Mouse (Mus musculus) liver, embryonic 18 days (tissue): Measurements from ENCODE around the gene Aldh3a2. TPM values are rescaled to one million over a fixed set of nuclear protein-coding genes. Genes with fewer than 3 reads are reported as not detected.

Experiments
- polyA plus RNA-seq: library from polyadenylated mRNA; depleted of rRNA; stranded (reverse); fragments of >200 nt; gene quantifications from 2 replicates; pipeline ENCODE4 v1.2.3, GENCODE M21; 2012; rRNA removed

Aldh3a2 gene
- 65.0 and 87.3 TPM in 2 replicates for polyA plus RNA-seq

DNA sequence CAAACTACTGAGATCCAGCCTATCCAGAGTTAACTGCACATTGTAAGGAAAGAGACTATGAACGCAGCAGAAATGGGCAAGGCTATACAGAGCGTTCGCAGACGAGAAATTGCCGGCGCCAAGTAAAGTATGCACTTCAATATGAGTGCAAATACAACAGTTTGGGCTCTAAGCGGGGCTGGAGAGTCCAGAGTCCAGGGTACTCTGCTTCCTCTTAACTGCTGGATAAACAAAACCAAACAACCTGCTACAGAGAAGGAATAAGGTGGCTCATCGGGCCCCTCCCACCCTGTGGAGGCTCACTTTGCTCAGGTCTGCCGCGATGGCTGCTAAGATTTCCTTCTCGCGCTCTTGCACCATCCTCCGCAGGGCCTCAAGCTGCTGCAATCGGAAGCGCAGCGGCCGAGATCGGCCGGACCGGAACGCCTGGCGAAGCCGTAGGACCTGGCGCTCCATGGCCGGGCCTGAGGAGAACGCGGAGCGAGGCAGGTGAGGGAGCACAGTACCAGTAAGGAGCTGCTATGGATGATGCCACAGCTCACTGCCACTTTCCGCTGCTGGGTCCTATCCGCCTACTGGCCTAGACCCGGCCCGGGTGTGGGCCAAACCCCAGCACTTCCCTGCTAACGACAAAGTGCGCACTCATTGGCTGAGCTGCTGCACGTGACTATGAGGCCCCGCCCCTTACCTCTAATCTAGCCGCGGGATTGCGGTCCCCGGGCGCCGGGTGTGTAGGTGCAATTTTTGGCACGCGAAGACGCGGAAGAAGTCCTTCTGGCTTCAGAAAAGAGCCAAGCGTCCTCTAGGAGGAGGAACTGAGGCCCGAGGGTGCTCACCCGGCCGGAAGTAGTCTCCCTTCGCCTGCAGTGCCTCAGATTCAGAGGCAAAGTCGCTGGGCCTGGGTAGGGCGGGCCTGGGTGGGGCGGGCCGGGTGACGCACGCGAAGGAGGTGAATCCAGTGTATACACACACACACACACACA is at the start of gene Aldh3a2:
Gene Aldh3a2 (minus strand): TSS at position 914 of the 983 bp plus-strand sequence.

DNA sequence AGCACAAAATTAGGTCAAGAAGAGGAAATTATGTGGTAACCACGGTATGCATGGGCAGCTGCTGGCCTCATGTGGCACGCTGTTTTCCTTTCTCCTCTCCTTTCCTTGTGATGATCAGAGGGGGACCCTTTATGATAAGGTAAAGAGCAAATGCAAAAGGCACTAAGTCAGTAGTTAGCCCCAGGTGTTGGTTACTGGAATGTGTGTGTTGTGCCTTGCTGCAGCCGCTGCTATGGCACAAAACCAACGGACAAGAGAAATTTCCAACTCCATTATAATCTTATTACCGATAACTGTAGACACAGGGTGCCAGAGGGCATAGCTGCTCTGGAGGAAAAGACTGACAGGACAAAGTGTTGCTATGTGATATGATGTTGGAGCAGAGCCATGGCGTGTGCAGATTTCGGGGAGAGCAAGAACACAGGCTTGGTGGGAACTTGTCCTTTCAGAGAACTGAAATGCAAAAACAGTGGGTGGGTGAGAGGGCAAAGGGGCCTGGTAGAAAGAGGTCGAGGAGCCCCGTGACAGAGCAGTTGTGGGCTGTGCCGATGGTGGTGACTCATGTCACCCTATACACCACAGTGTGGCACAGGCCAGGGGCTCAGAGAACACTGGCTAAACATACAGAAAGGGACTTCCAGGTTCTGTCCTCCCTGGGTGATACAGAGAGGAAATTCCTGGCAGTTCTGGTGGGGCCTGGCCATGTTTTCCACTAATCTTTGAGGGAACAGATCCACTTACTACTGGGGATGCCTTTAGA is 59.6 kb downstream of the Aldh3a2 start, which contains the start of gene Aldh3a1:
Gene Aldh3a1 (plus strand): TSS at position 51 of the 760 bp plus-strand sequence.

DNA sequence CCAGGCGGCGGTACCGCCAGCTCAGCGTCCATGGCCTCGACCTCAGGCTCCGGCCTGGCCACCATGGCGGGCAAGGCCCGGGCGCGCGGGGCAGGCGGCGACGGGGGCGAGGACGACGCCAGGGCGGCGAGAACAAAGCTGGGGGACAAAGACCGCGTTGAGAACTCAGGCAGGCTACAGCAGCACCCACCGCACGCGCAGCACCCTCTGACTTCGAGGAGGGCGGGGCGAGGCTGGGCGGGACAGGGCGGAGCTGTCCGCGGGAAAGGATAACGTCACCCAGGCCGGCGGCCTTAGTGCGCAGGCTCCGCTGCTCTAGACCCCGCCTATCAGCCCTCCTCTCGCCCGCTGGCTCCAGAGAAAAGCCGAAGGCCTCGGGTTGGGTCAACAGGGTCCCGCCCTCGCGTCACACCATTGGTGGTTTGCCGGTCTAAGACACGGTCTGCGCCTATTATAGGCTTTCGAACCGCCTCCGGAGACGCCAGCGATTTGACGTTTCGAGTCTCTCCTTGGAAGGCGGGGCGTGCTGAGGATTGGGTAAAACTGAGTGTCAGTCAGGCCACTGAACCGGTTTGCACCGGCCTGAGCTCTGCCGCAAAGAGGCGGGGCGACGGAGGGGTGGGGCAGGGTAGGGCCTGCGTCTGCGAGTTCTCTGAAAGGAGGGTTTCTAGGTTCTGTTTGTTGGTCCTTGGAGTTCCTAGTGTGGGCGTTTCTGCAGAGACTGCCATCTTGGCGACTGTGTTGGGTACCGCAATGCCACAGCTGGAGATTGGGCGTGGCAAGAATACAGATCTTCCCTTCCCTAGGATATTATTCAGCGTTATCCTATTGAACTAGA is 92.2 kb downstream of the Aldh3a2 start, which contains the start of gene Usp22:
Gene Usp22 (minus strand): TSS at position 235 of the 838 bp plus-strand sequence.

Other genes starting within 250 kb of the Aldh3a2 start
- 0.02 and 0.07 TPM in 2 replicates for gene Kcnj12, start 244.9 kb downstream of the Aldh3a2 start, polyA plus RNA-seq
- 7.4 and 8.0 TPM in 2 replicates for gene Tnfrsf13b, start 140.7 kb downstream of the Aldh3a2 start, polyA plus RNA-seq
- 10.6 and 12.3 TPM in 2 replicates for gene Usp22, start 92.4 kb downstream of the Aldh3a2 start, polyA plus RNA-seq
- gene Aldh3a1, start 59.9 kb downstream of the Aldh3a2 start, polyA plus RNA-seq, result 0.02 and 0.03 TPM in 2 replicates
- 0.02 TPM in 2 replicates for gene Slc47a2, start 75.4 kb upstream of the Aldh3a2 start, polyA plus RNA-seq
- 19.4 and 20.3 TPM in 2 replicates for gene Slc47a1, start 110.9 kb upstream of the Aldh3a2 start, polyA plus RNA-seq
- gene Rnf112, start 186.7 kb upstream of the Aldh3a2 start, polyA plus RNA-seq, result 0.09 and 0.14 TPM in 2 replicates
- 12.1 and 12.7 TPM in 2 replicates for gene Mfap4, start 218.0 kb upstream of the Aldh3a2 start, polyA plus RNA-seq
- 6.5 and 8.6 TPM in 2 replicates for gene Mapk7, start 226.9 kb upstream of the Aldh3a2 start, polyA plus RNA-seq
- 2.2 and 2.8 TPM in 2 replicates for gene B9d1, start 237.7 kb upstream of the Aldh3a2 start, polyA plus RNA-seq